Mouse (Mus musculus) heart, postnatal 0 days (tissue): ENCODE data around the gene Senp1. TPM values are rescaled to one million over a fixed set of nuclear protein-coding genes. Genes with fewer than 3 reads are reported as not detected.

ENCODE experiments used
- ATAC-seq: fragments of 200-750 bp; cut with Nextera tagmentation; 2 replicates; pipeline ENCODE4 v1.8.0; 2017; ENCODE audit warnings: low read depth, moderate number of reproducible peaks, moderate library complexity; ENCODE audit not compliant: insufficient read depth
- DNase-seq: peaks from one replicate; pipeline ENCODE4 v3.0.0-alpha.2; 2016; ENCODE audit warnings: low spot score
- H3K27ac ChIP-seq: fragments of 300-500 bp; sonication (generic); 2 replicates; pipeline ENCODE4 v1.5.1; 2014; ENCODE audit warnings: low read depth, mild to moderate bottlenecking
- H3K27me3 ChIP-seq: fragments of 300-500 bp; sonication (generic); 2 replicates; pipeline ENCODE4 v1.6.1; 2014; ENCODE audit warnings: low read length, mixed read lengths; ENCODE audit not compliant: control insufficient read depth, insufficient read depth
- H3K36me3 ChIP-seq: fragments of 300-500 bp; sonication (generic); replicated peaks from 2 replicates; pipeline ENCODE4 v1.6.1; 2014; ENCODE audit warnings: low read length, mixed read lengths; ENCODE audit not compliant: control insufficient read depth, insufficient read depth
- H3K4me1 ChIP-seq: fragments of 300-500 bp; sonication (generic); 2 replicates; pipeline ENCODE4 v1.6.1; 2014; ENCODE audit warnings: antibody characterized with exemption; ENCODE audit not compliant: control insufficient read depth, insufficient read depth
- H3K4me2 ChIP-seq: fragments of 300-500 bp; sonication (generic); 2 replicates; pipeline ENCODE4 v1.6.1; 2014; ENCODE audit warnings: low read depth, mild to moderate bottlenecking, low read length, moderate library complexity
- H3K4me3 ChIP-seq: fragments of 300-500 bp; sonication (generic); 2 replicates; pipeline ENCODE4 v1.5.1; 2014; ENCODE audit warnings: low read depth, low read length
- H3K9ac ChIP-seq: fragments of 300-500 bp; sonication (generic); replicated peaks from 2 replicates; pipeline ENCODE4 v1.6.1; 2014; ENCODE audit warnings: low read depth, low read length, mixed read lengths
- H3K9me3 ChIP-seq: fragments of 300-500 bp; sonication (generic); replicated peaks from 2 replicates; pipeline ENCODE4 v1.6.1; 2016; ENCODE audit warnings: low read length; ENCODE audit not compliant: control insufficient read depth
- CTCF ChIP-seq: IDR thresholded peaks from 2 replicates; pipeline ENCODE4 v1.5.1; 2016; ENCODE audit warnings: antibody characterized with exemption, control low read depth, low read depth
- EP300 ChIP-seq: IDR thresholded peaks from 2 replicates; pipeline ENCODE4 v1.6.1; 2016; ENCODE audit warnings: antibody characterized with exemption, low read depth
- WGBS: fragments of 180-500 bp; shearing (Covaris S2); extraction: QIAGEN DNeasy Blood & Tissue Kit; methylation state at CpG from one replicate; pipeline ENCODE4 v1.1.7; 2014; 5-methylcytosine and 5-hydroxymethylcytosine counted together
- polyA plus RNA-seq: library from polyadenylated mRNA; unstranded; fragments of >200 nt; fragmentation: Nextera tagmentation; extraction: Ambion mirVana; gene quantifications from 2 replicates; pipeline ENCODE4 v1.2.1, GENCODE M21; 2015
- total RNA-seq: library from RNA; depleted of rRNA; stranded (reverse); fragments of >200 nt; gene quantifications from 2 replicates; pipeline ENCODE4 v1.2.3, GENCODE M21; 2014; ENCODE audit warnings: low replicate concordance; rRNA removed

Gene Senp1
- 13.3 and 16.7 TPM in 2 replicates for total RNA-seq
- polyA plus RNA-seq: 8.0 and 10.1 TPM in 2 replicates

- peak; percentile 91 for ATAC-seq
- WGBS: under 1% methylated on average over 48 of the region's 58 CpGs
- TF ChIP-seq EP300 (peak; percentile 62; the same call in 1 of the 2 replicates), CTCF (no peak)
Measured at GRCm38 (mm10) chr15:98093121-98094011, at the start of gene Senp1. TSS of gene Senp1 (minus strand) at chr15:98093744.

GRCm38 (mm10) chr15:98142515-98142914 lies 49.0 kb upstream of the Senp1 start:
- H3K4me1 ChIP-seq: peaks cover 6% of the 10 kb centered on the region; the same call in 1 of the 2 replicates
- no peak overlapping the region for H3K4me2 ChIP-seq
- TF ChIP-seq EP300: no peak
- TF ChIP-seq CTCF: no peak
- H3K36me3 ChIP-seq: peaks cover 32% of the 10 kb centered on the region
- H3K9me3 ChIP-seq: no peaks in the 10 kb centered on the region
- no peaks in the 10 kb centered on the region for H3K27me3 ChIP-seq
- H3K9ac ChIP-seq: no peak overlapping the region
- WGBS: 82% methylated on average over 9 of the region's 10 CpGs
- H3K4me3 ChIP-seq: no peak overlapping the region
- DNase-seq (no peak), ATAC-seq (no peak)
- H3K27ac ChIP-seq: no peak overlapping the region

More at GRCm38 (mm10) chr15:98093121-98094011, at the start of gene Senp1:
- Histone ChIP-seq H3K36me3 (no peaks in the 10 kb centered on the region), H3K27ac (peak within 1 kb of the TSS; percentile 97), H3K4me3 (peak within 1 kb of the TSS; percentile 91), H3K4me2 (peak within 1 kb of the TSS; percentile 76), H3K27me3 (no peaks in the 10 kb centered on the region), H3K4me1 (peaks cover 13% of the 10 kb centered on the region), H3K9ac (peak within 1 kb of the TSS; percentile 82), H3K9me3 (no peaks in the 10 kb centered on the region)
- peak; percentile 93 for DNase-seq

- H3K27me3 ChIP-seq: no peaks in the 10 kb centered on the region
- H3K9me3 ChIP-seq: no peaks in the 10 kb centered on the region
- no peak overlapping the region for H3K27ac ChIP-seq
- no peak overlapping the region for H3K4me3 ChIP-seq
- peaks cover 48% of the 10 kb centered on the region for H3K36me3 ChIP-seq
- 0 out of 2 replicates have a peak, but pooled peaks cover 6% of the 10 kb centered on the region for H3K4me1 ChIP-seq
- 82% methylated on average over 5 of the region's 5 CpGs for WGBS
- no peak for ATAC-seq
- no peak overlapping the region for H3K4me2 ChIP-seq
- TF ChIP-seq EP300 (no peak), CTCF (no peak)
- no peak for DNase-seq
- H3K9ac ChIP-seq: no peak overlapping the region
Measured at GRCm38 (mm10) chr15:98140809-98141208, 47.3 kb upstream of the Senp1 start.

- WGBS: 83% methylated on average over 7 of the region's 7 CpGs
Measured at GRCm38 (mm10) chr15:98139763-98140162, 46.2 kb upstream of the Senp1 start.

GRCm38 (mm10) chr15:98136871-98137270 lies 43.3 kb upstream of the Senp1 start:
- Histone ChIP-seq H3K4me3 (no peak overlapping the region), H3K4me2 (no peak overlapping the region), H3K9ac (no peak overlapping the region), H3K27me3 (no peaks in the 10 kb centered on the region), H3K4me1 (no peaks in the 10 kb centered on the region), H3K9me3 (no peaks in the 10 kb centered on the region), H3K27ac (no peak overlapping the region), H3K36me3 (peaks cover 79% of the 10 kb centered on the region)
- 90% methylated on average over 9 of the region's 9 CpGs for WGBS
- no peak for ATAC-seq
- no peak for TF ChIP-seq EP300
- TF ChIP-seq CTCF: no peak
- DNase-seq: no peak

More at GRCm38 (mm10) chr15:98139763-98140162, 46.2 kb upstream of the Senp1 start:
- ATAC-seq (no peak), DNase-seq (no peak)
- Histone ChIP-seq H3K9me3 (no peaks in the 10 kb centered on the region), H3K36me3 (peaks cover 58% of the 10 kb centered on the region), H3K4me2 (no peak overlapping the region), H3K4me1 (0 out of 2 replicates have a peak, but pooled peaks cover 5% of the 10 kb centered on the region), H3K27ac (no peak overlapping the region), H3K4me3 (no peak overlapping the region), H3K9ac (no peak overlapping the region), H3K27me3 (no peaks in the 10 kb centered on the region)
- no peak for TF ChIP-seq CTCF
- TF ChIP-seq EP300: no peak
